Mouse (Mus musculus) hindbrain, postnatal 0 days (tissue): ENCODE measurements around the gene Sh2b2. TPM values are rescaled to one million over a fixed set of nuclear protein-coding genes. Genes with fewer than 3 reads are reported as not detected.

ENCODE experiments used
- ATAC-seq: fragments of 200-750 bp; cut with Nextera tagmentation; 2 replicates; pipeline ENCODE4 v1.8.0; 2017; ENCODE audit warnings: mild to moderate bottlenecking, moderate TSS enrichment, moderate library complexity
- DNase-seq: peaks from one replicate; pipeline ENCODE4 v3.0.0-alpha.2; 2015; ENCODE audit warnings: low spot score
- H3K27ac ChIP-seq: fragments of 300-500 bp; sonication (generic); 2 replicates; pipeline ENCODE4 v1.5.1; 2014; ENCODE audit warnings: mild to moderate bottlenecking
- H3K27me3 ChIP-seq: fragments of 300-500 bp; sonication (generic); 2 replicates; pipeline ENCODE4 v1.6.1; 2014; ENCODE audit warnings: low read length, mixed read lengths; ENCODE audit not compliant: insufficient read depth
- H3K36me3 ChIP-seq: fragments of 300-500 bp; sonication (generic); 2 replicates; pipeline ENCODE4 v1.6.1; 2014; ENCODE audit warnings: low read length, mixed read lengths; ENCODE audit not compliant: insufficient read depth
- H3K4me1 ChIP-seq: fragments of 300-500 bp; sonication (generic); 2 replicates; pipeline ENCODE4 v1.6.1; 2014; ENCODE audit warnings: antibody characterized with exemption, low read length, mixed read lengths; ENCODE audit not compliant: insufficient read depth
- H3K4me2 ChIP-seq: fragments of 300-500 bp; sonication (generic); 2 replicates; pipeline ENCODE4 v1.6.1; 2014; ENCODE audit warnings: low read depth, mild to moderate bottlenecking, low read length, moderate library complexity, mixed read lengths
- H3K4me3 ChIP-seq: fragments of 300-500 bp; sonication (generic); 2 replicates; pipeline ENCODE4 v1.5.1; 2014; ENCODE audit warnings: low read length
- H3K9ac ChIP-seq: fragments of 300-500 bp; sonication (generic); replicated peaks from 2 replicates; pipeline ENCODE4 v1.6.1; 2014; ENCODE audit warnings: mild to moderate bottlenecking, low read length, moderate library complexity, mixed read lengths
- H3K9me3 ChIP-seq: fragments of 300-500 bp; sonication (generic); 2 replicates; pipeline ENCODE4 v1.6.1; 2016; ENCODE audit warnings: low read length, mixed read lengths
- CTCF ChIP-seq: IDR thresholded peaks from 2 replicates; pipeline ENCODE4 v1.5.1; 2016; ENCODE audit warnings: antibody characterized with exemption, control low read depth, low read depth
- WGBS: fragments of 180-500 bp; shearing (Covaris S2); extraction: QIAGEN DNeasy Blood & Tissue Kit; methylation state at CpG from one replicate; pipeline ENCODE4 v1.1.7; 2014; 5-methylcytosine and 5-hydroxymethylcytosine counted together
- polyA plus RNA-seq: library from polyadenylated mRNA; unstranded; fragments of >200 nt; fragmentation: Nextera tagmentation; extraction: Ambion mirVana; gene quantifications from 2 replicates; pipeline ENCODE4 v1.2.1, GENCODE M21; 2015
- total RNA-seq: library from RNA; depleted of rRNA; stranded (reverse); fragments of >200 nt; gene quantifications from 2 replicates; pipeline ENCODE4 v1.2.3, GENCODE M21; 2014

Gene Sh2b2
- total and polyA plus RNA-seq, 2 experiments from 2014 or later: 15.3 to 49.6 TPM

GRCm38 (mm10) chr5:136243851-136244761, 2.2 kb downstream of the Sh2b2 start:
- no peaks in the 10 kb centered on the region for H3K27me3 ChIP-seq
- peak; percentile 35 for ATAC-seq
- peak; percentile 46 for DNase-seq
- peak overlapping the region; percentile 82 for H3K9ac ChIP-seq
- no peaks in the 10 kb centered on the region; the same call in 1 of the 2 replicates for H3K4me1 ChIP-seq
- H3K36me3 ChIP-seq: no peaks in the 10 kb centered on the region
- H3K4me2 ChIP-seq: peak overlapping the region; percentile 88
- under 1% methylated on average over 58 of the region's 67 CpGs for WGBS
- H3K27ac ChIP-seq: peak overlapping the region; percentile 82
- peak overlapping the region; percentile 83 for H3K4me3 ChIP-seq
- H3K9me3 ChIP-seq: no peaks in the 10 kb centered on the region
- no peak for TF ChIP-seq CTCF

GRCm38 (mm10) chr5:136241161-136241560, 5.2 kb downstream of the Sh2b2 start:
- Histone ChIP-seq H3K4me3 (no peak overlapping the region), H3K36me3 (no peaks in the 10 kb centered on the region), H3K27ac (no peak overlapping the region), H3K4me1 (peaks cover 4% of the 10 kb centered on the region; the same call in 1 of the 2 replicates), H3K27me3 (no peaks in the 10 kb centered on the region), H3K4me2 (no peak overlapping the region), H3K9me3 (no peaks in the 10 kb centered on the region), H3K9ac (no peak overlapping the region)
- TF ChIP-seq CTCF: no peak
- no peak for ATAC-seq
- 79% methylated on average over 6 of the region's 6 CpGs for WGBS
- DNase-seq: no peak

GRCm38 (mm10) chr5:136240381-136240780, 6.0 kb downstream of the Sh2b2 start:
- ATAC-seq: no peak
- H3K4me1 ChIP-seq: peaks cover 4% of the 10 kb centered on the region; the same call in 1 of the 2 replicates
- H3K4me3 ChIP-seq: no peak overlapping the region
- H3K4me2 ChIP-seq: no peak overlapping the region
- TF ChIP-seq CTCF: no peak
- no peak for DNase-seq
- no peaks in the 10 kb centered on the region for H3K36me3 ChIP-seq
- 65% methylated on average over 1 of the region's 1 CpGs for WGBS
- H3K27me3 ChIP-seq: no peaks in the 10 kb centered on the region
- no peak overlapping the region for H3K27ac ChIP-seq
- no peaks in the 10 kb centered on the region for H3K9me3 ChIP-seq
- no peak overlapping the region for H3K9ac ChIP-seq

GRCm38 (mm10) chr5:136237607-136238006, 8.7 kb downstream of the Sh2b2 start:
- 6% methylated on average over 19 of the region's 19 CpGs for WGBS
- peak overlapping the region; percentile 41; the same call in 1 of the 2 replicates for H3K9ac ChIP-seq
- H3K4me2 ChIP-seq: peak overlapping the region; percentile 60
- H3K27ac ChIP-seq: no peak overlapping the region
- H3K4me3 ChIP-seq: peak overlapping the region; percentile 29
- H3K9me3 ChIP-seq: no peaks in the 10 kb centered on the region
- H3K36me3 ChIP-seq: no peaks in the 10 kb centered on the region
- peak; percentile 29 for DNase-seq
- ATAC-seq: no peak
- 0 out of 2 replicates have a peak, but pooled peaks cover 4% of the 10 kb centered on the region for H3K4me1 ChIP-seq
- TF ChIP-seq CTCF: no peak
- no peaks in the 10 kb centered on the region for H3K27me3 ChIP-seq

GRCm38 (mm10) chr5:136236611-136237010, 9.7 kb downstream of the Sh2b2 start:
- Histone ChIP-seq H3K4me2 (no peak overlapping the region), H3K4me3 (no peak overlapping the region), H3K9me3 (no peaks in the 10 kb centered on the region), H3K27ac (no peak overlapping the region), H3K36me3 (no peaks in the 10 kb centered on the region), H3K4me1 (0 out of 2 replicates have a peak, but pooled peaks cover 4% of the 10 kb centered on the region), H3K9ac (no peak overlapping the region), H3K27me3 (no peaks in the 10 kb centered on the region)
- no peak for TF ChIP-seq CTCF
- no peak for ATAC-seq
- 81% methylated on average over 5 of the region's 5 CpGs for WGBS
- DNase-seq: no peak

- Histone ChIP-seq H3K36me3 (no peaks in the 10 kb centered on the region), H3K4me3 (no peak overlapping the region), H3K27ac (no peak overlapping the region), H3K4me1 (no peaks in the 10 kb centered on the region), H3K9me3 (no peaks in the 10 kb centered on the region), H3K9ac (no peak overlapping the region), H3K27me3 (no peaks in the 10 kb centered on the region), H3K4me2 (no peak overlapping the region)
- no peak for TF ChIP-seq CTCF
- ATAC-seq: no peak
- DNase-seq: no peak
- WGBS: 46% methylated on average over 4 of the region's 4 CpGs
Measured at GRCm38 (mm10) chr5:136230348-136231035, 15.9 kb downstream of the Sh2b2 start.
